Mouse (Mus musculus) bone marrow macrophage, adult 2 months (primary cell): ENCODE measurements around the gene Rnf144b.

Source experiments
- CTCF ChIP-seq: IDR thresholded peaks from 2 replicates; pipeline ENCODE4 v1.5.1; 2012; ENCODE audit warnings: low read depth, mild to moderate bottlenecking, low read length, moderate library complexity
- POLR2A ChIP-seq: IDR thresholded peaks from 2 replicates; pipeline ENCODE4 v1.6.1; 2012; ENCODE audit warnings: mild to moderate bottlenecking, low read depth, low read length, borderline replicate concordance

DNA sequence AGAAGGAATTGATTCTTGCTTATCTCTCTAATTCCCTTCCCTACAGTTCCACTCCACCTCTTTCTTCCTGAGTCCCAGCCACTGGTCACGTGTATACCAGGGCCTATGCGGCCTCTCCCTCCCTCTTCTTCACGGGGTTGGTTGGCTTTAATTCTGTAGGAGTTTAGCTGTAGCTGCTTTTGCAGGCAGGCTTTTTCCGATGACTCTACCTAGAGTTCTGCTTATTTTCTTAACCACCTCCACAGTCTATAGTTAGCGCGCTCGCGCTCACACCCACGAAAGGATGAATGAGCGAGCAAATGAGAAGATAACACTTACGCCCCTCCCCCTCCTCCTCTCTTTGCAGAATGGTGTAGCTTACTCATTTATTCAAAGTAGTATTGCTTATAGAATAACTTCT, 26.1 kb downstream of the Rnf144b start:
- no peak for TF ChIP-seq CTCF
- TF ChIP-seq POLR2A: no peak
